In the genomic region with DNA sequence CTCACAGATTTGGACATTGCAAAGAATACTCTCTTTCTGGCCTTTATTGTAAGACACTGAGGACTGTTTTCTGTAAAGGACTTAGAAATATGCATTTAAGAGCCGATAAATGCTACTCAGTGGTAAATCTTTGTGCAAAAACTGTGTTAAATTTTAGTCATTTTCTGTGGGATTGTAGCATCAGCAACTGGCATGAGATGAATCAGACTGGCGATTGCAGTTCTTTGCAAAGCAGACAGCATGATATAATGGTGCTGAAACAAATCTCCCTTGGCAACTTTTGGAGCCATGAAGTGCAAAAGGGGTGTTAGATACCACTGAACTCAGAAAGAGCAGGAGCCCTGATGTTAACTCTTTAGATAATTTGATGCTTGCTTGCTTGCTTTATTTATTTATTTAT, we compare ENCODE assay signal across 13 mouse cellular contexts.
"Had no signal": no experiment of that assay in that cellular context is flagged by ENCODE, and none has a peak within 500 bp of the region (broad histone marks: within the 10 kb centered on the region; RNA-seq: fewer than 3 reads in every experiment).

No protein-coding gene starts in this region.

- H3K4me3 ChIP-seq: kidney, embryonic 15.5 days; limb, embryonic 15.5 days; liver, embryonic 12.5 days; midbrain, embryonic 13.5 days; neural tube, embryonic 13.5 days had no signal

- H3K4me1 ChIP-seq: kidney, embryonic 15.5 days; limb, embryonic 15.5 days; liver, embryonic 12.5 days; midbrain, embryonic 13.5 days; neural tube, embryonic 13.5 days had no signal

- H3K36me3 ChIP-seq: kidney, embryonic 15.5 days; limb, embryonic 15.5 days; liver, embryonic 12.5 days; midbrain, embryonic 13.5 days; neural tube, embryonic 13.5 days had no signal

- H3K27me3 ChIP-seq: kidney, embryonic 15.5 days; limb, embryonic 15.5 days; liver, embryonic 12.5 days; midbrain, embryonic 13.5 days; neural tube, embryonic 13.5 days had no signal

- H3K27ac ChIP-seq: kidney, embryonic 15.5 days; limb, embryonic 15.5 days; liver, embryonic 12.5 days; midbrain, embryonic 13.5 days; neural tube, embryonic 13.5 days had no signal

- H3K4me2 ChIP-seq: kidney, embryonic 15.5 days; limb, embryonic 15.5 days; liver, embryonic 12.5 days; midbrain, embryonic 13.5 days; neural tube, embryonic 13.5 days had no signal

- DNase-seq: kidney, adult 2 months; kidney, postnatal 14 days; layer of hippocampus, postnatal 36 days; retina, postnatal 1 day; spleen, adult 18-20 months; thymus, adult 2 months; thymus, postnatal 4 days had no signal

- ATAC-seq: intestine, embryonic 16.5 days; liver, embryonic 12.5 days; midbrain, embryonic 13.5 days had no signal

- H3K9ac ChIP-seq: kidney, embryonic 15.5 days; limb, embryonic 15.5 days; liver, embryonic 12.5 days; midbrain, embryonic 13.5 days; neural tube, embryonic 13.5 days had no signal

- H3K9me3 ChIP-seq: kidney, embryonic 15.5 days; limb, embryonic 15.5 days; liver, embryonic 12.5 days; midbrain, embryonic 13.5 days; neural tube, embryonic 13.5 days had no signal
